Mouse (Mus musculus): ENCODE results near the gene Vps53.

Vps53 gene

DNA sequence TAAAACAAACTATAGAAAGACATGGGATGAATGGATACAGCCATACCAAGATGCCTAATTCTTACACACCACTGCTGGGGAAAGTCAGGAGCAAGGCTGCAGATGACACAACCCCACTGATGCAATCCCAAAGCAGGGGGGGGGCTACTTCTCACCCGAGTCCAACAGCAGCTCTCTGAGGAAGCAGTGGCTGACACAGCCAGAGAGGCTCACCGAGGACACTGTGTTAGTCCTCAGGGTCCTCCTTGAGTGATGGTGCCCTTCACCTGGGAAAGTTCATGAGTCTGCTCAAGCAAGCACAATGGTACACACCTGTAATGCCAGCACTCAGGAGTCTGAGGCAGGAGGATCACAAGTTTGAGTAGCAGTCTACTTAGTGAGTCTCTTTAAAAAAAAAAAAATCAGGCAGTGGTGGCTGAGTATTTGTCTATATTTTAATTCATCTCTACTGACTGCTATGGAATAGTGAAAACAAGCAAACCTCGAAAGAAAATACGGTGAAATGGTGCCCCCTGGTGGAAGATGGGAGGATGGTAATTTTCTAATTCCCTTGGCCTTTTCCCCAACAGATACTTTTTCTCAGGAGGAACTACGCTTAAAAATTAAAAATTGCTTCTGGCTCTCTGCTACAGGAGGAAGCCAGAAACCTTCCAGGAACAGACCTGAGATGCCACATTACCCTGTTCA is 12.2 kb downstream of the Vps53 start:
- peak; percentile 83 for DNase-seq

GRCm38 (mm10) chr11:76166657-76167056 is 12.8 kb downstream of the Vps53 start:
- DNase-seq: no peak

GRCm38 (mm10) chr11:76160251-76160650 is 19.2 kb downstream of the Vps53 start:
- DNase-seq: no peak

DNA sequence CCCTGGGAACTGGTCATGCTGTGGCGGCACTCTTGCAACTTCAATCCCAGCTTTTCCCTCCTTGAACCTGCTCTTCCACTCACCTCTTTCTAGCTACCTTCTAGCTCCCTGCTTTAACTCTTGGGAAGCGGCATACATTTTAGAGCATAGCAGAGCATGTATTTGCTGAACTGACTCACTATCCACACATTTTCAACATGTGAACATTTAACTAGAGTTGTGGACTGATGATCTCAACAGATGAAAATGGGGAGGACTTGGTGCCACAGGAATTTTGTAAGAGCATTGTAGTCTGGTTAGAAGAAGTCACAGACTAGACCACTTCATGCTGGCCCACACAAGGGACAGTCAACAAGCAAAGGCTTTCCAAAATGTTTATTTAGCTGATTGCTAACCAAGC is 21.1 kb downstream of the Vps53 start:
- DNase-seq: no peak

- no peak for DNase-seq
Measured at GRCm38 (mm10) chr11:76154861-76155260, 24.6 kb downstream of the Vps53 start.

DNA sequence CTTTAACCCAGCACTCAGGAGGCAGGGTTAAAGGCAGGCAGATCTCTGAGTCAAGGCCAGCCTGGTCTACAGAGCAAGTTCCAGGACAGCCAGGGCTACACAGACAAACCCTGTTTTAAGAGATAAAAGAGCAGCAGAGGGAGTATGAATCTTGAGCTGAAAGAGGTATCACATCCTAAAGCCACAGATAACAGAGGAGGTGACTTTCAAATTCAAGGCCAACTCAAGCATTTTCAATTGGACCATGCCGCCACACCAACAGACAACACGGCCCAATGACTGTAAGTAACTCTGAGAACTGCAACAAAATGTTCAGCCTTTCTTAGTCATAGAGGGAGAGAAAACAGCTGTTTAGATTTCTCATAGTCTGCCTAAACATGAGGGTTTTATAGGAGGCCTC is 25.2 kb downstream of the Vps53 start:
- DNase-seq: no peak

DNA sequence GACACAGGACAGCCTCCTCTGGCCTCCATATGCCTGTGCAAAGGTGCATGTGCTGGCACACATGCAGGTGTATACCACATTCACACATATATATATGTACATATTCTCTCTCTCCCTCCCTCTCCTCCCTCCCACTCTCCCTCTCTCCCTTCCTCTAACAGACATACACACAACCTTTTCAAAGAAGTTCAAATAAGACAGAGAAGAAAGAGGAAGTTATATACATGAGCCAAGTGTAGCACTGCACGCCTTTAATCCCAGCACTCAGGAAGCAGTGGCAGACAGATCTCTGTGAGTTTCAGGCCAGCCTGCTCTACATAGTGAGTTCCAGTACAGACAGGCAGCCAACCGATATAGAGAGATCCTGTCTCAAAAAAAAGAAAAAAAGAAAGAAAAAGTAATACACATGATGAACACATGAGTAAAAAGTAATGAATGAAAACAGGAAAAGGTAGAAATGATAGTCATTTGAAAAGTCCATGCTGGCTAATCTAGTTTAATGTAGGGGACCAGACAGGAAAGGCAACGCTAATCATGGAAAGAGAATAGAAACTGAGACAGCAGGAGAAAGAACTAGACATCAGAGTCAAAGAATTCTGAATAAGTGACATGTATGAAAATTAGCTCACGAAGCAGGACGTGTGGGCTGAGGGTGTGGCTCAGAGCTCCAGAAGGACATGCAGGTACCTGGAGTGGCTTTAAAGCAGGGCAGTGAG is 26.1 kb downstream of the Vps53 start:
- DNase-seq: no peak

- no peak for DNase-seq
Measured at GRCm38 (mm10) chr11:76150980-76151379, 28.5 kb downstream of the Vps53 start.

GRCm38 (mm10) chr11:76148055-76149008 is 31.1 kb downstream of the Vps53 start:
- DNase-seq: peak; percentile 41

DNA sequence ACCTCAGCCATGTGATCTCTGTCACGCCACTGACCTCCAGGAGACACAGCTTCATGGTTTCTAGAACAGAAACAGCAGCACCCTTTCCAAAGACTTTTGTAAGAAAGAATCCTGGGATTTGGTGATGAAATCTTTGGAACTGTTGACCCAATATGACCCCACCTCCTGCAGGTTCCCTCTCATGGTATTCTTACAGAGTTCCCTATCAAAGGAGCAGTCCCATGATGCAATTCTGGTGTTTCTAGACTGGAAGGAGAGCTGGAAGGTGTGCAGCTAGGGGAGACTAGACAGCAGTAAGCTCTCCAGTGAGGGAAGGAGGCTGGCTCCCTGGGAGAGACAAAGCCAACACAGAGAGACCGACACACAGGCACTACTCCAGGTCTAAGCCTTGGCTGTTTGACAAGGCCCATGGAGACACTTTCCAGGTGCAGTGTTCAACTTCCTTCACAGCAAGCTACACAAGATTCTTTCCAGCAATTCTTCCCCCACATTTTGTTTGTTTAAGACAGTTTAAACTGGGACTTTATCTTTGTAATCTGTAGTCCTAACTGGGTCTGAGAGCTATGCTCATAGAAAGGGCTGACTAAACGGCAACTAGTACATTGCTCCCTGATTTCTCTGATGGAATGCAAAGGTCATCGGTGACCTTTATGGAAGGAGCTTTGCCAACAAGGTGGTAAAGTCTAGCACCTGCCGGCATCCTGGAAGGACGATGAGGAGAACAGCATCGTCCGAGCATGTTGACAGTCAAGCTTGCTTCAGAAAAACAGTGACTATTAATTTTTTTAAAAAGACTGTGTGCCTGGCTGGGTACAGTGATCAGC is 33.0 kb downstream of the Vps53 start:
- no peak for DNase-seq

GRCm38 (mm10) chr11:76145169-76145568 is 34.3 kb downstream of the Vps53 start:
- DNase-seq: no peak

DNA sequence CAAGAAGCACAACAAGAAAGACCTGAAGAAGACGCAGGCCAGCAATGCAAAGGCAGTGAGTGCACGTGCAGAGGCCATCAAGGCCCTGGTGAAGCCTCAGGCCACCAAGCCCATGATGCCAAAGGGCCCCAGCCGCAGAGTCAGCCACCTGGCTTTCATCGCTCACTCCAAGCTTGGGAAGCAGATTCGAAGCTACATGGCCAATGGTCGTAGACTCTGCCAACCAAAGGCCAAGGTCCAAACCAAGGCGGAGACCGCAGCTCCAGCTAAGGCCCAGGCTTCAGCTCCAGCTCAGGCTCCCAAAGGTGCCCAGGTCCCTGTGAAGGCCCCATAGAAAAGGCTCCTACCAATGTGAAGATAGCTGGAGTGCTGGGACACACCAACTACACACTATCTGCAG is 35.1 kb downstream of the Vps53 start:
- no peak for DNase-seq

GRCm38 (mm10) chr11:76137996-76138395 is 41.5 kb downstream of the Vps53 start:
- DNase-seq: no peak

- DNase-seq: no peak
Measured at GRCm38 (mm10) chr11:76135641-76136437, 43.6 kb downstream of the Vps53 start.

GRCm38 (mm10) chr11:76130859-76131258 is 48.6 kb downstream of the Vps53 start:
- DNase-seq: peak; percentile 93

GRCm38 (mm10) chr11:76125386-76125785 is 54.1 kb downstream of the Vps53 start:
- DNase-seq: no peak

DNA sequence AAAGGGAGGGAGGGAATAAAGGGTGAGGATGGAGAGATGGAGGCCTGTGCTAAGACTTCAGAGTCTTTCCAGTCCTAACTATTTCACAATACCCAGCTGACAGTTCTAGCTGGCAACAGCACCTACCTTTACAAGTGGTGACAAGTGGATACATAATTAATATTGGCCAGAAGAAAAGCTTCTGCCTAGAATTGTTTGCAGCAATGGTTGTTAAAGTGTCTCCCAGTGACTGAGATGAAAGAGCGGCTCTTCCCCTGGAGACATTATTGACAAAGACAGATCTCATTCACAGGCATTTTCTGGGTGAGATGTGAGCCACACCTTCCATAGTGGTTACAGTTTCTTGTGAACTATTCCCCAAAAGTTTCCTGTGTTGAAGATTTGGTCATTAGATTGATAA is 55.9 kb downstream of the Vps53 start:
- DNase-seq: no peak

GRCm38 (mm10) chr11:76122571-76122970 is 56.9 kb downstream of the Vps53 start:
- DNase-seq: no peak

DNA sequence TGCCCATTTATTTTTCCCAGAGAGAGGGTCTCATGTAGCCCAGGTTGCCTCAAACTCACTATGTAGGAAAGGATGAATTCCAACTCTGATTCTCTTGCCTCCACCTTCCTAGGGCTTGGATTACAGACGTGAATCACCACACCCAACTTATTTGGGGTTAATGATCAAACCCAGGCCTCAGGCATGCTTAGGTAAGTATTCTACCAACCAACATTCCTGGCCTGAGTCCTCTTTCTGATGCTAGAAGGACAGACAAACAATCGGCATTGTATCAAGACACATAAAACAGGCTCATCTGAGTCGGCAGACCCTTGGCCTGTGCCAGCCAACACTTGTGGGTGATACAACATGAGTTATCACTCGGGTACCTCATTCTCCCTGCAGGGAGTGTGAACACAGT is 58.4 kb downstream of the Vps53 start:
- no peak for DNase-seq

- DNase-seq: peak; percentile 18
Measured at GRCm38 (mm10) chr11:76120407-76120901, 59.0 kb downstream of the Vps53 start.

DNA sequence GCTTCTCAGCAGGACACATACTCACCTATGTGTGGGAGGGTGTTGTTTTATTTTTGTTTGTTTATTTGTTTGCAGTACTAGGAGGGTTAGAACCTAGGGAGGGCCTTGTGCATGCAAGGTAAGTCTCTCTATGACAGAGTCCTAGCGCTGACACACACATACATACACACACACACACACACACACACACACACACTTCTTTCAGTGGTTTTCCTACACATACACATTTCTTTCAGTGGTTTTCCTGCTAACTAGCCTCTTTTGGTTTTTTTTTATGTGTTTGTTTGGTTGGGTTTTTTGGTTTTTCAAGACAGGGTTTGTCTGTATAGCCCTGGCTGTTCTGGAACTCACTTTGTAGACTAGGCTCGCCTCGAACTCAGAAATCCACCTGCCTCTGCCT is 69.0 kb downstream of the Vps53 start:
- DNase-seq: no peak
